Mouse (Mus musculus) adipocyte (in vitro differentiated cells): ENCODE measurements around the gene Cdkal1.

Source experiments
- DNase-seq: peaks from one replicate; pipeline ENCODE4 v3.0.0-alpha.2; 2016; ENCODE audit warnings: low spot score

Gene Cdkal1

DNA sequence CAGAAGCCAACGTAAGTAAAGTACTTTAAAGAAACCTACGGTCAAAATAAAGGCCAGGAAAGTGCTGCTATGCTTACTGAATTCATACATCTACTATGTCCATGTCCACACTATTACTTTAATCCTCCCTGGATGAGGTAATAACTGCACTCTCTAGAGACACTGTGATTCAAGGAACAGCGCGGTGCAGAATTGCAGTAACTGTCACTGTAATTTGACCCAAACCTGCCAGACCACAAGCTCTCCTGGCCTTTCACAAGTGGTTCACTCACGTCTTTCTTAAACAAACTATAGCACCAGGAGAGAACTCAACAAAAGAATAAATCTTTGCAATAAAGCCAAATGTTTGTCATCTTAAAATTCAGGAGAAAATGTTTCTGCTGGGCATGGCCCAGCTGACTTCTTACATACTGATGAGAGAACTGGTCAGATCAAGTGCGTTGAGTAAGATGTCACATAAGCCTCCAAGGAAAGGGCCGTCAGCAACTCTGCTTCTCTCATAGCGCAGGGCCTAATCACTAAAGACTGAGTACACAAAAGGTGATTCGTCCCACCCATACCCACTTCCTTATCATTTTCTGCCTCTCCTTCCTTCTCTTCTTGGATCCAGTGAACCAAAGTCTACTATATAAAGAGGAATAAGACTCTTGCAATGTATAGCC is 504.3 kb downstream of the Cdkal1 start:
- DNase-seq, result no peak

DNA sequence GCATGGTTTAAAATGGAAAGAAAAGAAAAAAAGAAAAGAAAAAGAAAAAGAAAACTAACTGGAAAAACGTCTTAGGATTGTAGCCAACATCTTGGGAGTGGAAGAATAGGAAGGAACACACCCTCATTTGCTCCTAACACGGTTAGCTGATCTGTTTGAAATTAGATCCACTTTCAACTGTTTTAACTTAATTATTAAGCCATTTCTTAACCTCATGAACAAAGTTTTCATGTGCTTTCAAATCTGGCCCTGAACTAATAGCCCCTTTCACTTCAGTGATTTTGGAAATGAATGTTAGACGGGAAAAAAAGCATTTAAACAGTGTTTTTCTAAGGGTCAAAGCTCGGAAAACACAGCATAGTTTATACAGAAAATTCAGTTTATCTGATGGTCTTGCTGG is 505.5 kb downstream of the Cdkal1 start:
- no peak for DNase-seq

DNA sequence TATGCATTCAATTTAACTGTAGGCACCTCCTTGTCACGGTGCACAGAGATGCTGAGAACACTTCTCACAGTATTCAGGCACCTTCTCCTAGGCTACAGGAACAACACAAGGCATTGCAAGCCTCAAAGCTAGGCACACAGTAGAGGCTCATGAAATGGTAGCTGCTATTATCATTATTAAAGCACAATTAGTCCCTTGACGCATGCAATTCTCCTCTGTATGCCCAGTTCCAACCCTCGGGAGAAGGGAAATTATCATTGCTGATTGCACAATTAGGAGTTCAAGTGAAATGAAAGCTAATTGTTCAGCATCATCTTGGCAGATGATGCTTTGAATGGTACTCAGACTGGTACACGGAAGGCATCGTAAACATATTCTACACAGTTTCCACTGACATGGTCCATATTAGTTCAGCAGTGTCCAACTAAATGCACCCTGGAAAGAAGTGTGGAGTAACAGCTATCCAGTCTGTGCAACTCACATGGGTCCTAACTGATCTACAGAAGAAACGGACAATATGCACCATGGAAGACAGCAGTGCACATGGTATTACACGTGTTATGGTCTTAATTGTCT is 506.0 kb downstream of the Cdkal1 start:
- no peak for DNase-seq

DNA sequence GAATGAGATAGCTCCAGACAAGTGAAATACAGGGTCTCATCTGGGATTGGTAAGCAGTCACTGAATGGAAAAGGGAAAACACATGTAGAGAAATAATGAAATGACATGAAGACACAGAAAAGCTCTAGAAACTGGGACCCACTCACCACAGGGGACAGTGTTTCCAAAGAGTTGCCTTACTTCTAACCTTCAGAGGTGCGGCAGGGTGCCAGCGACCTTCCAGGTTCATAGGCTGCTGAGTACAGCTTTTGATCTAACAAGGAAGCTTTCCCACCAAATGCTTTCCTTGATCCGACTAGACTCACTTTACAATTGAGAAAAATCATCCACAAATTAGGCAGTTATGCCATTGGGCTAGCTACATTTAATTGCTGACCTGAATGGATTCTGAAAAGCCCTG is 507.1 kb downstream of the Cdkal1 start:
- no peak for DNase-seq

DNA sequence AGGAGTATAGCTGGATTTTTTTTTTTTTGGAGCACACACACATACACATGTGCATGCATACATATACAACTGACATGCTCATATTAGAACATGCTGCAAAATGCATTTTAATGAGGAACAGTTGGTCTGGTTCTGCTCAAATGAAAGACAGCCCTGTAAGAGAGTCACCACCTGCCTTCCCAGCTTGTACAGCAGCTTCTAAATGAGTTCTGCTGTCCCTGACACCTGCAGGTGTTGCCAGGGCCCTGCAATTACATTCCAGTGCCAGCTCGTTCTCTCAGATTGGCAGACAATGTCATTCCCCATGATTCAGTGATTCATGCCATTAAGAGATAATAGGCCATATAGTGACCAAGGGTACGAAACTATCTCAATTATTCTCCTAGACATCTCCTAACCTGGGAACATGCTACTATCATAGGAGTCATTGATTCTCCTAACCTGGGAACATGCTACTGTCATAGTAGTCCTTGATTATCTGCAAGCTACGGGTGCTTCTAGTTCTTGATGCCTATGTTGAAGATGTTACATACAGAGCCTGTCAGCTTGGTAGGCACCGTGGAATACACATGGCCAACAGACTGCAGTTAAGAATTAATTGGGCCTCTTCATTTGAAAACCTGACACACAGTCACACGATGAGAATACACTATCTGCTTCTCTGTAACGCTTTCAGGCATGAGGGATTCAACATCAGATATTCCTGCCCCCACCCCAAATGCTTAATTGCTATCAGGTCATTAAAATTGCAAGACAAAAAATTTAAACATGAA is 522.6 kb downstream of the Cdkal1 start:
- DNase-seq, result no peak

DNA sequence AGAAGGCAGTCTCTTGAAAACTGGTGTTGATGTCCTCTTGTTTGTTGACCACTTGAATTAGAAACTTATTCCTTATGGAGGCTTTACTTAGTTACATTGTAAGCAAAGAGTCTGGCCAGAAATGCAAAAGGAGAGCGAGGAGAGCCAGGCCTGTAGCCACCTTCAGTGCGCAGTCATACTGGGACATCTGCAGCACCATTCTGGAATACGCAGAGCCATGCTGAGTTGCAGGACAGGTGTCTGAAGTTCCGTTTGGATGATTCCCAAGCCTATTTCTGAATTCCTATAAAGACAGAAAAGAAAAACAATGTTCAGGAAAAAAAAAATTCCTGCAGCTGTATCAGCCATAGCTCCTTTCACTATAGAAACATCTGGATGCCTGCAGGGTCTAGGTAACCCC is 529.5 kb downstream of the Cdkal1 start:
- DNase-seq, result no peak

DNA sequence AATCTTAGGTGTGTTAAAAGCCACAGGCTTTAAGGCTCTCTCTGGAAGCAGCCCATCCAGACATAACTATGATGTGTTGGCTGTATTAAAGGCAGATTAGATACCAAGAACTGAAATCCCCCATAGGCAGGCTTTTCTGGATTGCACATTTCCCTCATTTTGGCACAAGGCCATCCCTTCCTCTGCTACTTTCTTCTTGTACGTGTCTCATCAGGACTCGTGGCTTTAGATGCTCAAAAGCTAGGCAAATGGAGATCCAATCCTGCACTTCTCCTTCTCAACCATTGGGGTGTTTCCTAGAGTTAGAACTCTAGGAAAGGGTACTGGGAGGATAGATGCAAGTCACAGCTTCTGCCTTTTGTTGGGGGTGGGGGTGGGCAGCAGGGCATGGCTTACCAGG is 535.1 kb downstream of the Cdkal1 start:
- no peak for DNase-seq

DNA sequence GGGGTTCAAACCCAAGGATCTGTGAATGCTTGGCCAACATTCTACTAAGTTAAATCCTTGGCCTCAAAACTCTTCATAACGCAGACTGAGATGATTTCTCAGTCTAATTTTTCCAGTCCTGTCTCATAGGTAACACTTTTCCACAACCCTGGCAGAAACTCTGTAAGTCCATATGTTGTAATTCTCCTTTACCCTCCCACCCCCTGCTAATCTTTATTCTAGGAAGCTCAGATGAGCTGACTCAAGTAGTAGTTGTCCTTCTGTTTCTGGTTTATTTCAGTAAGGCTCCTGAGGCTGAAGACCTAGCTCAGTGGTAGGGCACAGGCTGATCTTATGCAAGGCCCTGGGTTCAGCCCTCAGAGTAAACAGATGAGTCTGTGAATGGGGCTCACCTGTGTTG is 537.8 kb downstream of the Cdkal1 start:
- DNase-seq, result no peak

DNA sequence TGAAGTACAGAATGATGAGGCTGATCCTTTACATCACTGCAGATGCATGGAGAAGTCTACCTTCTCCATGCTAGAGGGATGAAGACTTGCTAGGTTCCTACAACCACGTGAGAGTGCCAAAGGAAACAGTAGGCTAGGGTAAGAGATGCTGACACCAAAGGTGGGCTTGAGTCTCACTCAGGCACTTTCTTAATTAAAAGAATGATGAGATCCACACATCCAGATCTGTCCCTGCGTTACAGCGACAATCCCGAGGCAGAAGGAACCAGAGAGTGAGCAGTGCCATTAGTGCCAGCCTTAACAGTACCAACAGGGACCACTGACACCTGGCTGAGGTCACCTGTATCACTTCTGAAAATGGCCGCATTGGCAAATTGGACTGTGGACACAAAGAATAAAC is 539.2 kb downstream of the Cdkal1 start:
- DNase-seq, result no peak

DNA sequence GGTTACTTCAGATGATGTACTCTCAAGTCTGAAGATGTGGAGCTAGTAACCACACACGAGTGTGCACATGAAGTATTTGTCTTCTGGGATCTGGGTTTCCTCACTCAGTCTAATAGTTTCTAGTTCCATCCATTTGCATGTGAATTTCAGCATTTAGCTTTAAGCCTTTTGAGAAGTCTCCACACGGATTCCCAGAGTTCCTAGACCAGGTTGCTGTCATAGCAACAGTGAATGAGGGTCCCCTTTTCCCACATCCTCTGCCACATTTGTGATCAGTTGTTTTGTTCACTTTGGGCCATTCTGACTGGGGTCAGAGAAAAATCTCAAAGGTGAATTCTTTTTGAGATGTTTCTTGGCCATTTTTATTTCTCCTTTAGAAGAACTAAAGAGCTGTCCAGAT is 543.4 kb downstream of the Cdkal1 start:
- no peak for DNase-seq

DNA sequence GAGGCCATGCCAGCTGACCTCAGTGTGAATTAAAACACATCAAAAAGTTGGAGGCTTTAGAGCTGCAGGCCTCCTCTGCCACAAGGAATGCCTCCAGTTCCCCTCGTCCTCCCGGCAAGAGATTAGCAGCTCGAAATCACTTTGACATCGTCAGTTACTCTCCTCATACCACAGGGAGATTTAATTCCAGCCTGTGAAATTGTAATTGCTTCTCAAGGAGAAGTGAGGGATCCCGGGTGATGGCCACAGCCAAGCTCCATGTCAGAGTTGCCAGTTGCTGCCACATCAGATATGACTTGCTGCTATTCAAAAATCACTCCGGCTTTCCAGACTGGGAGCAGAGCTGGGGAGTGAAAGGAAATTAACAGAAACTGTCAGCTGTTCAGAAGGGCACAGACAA is 548.1 kb downstream of the Cdkal1 start:
- no peak for DNase-seq

DNA sequence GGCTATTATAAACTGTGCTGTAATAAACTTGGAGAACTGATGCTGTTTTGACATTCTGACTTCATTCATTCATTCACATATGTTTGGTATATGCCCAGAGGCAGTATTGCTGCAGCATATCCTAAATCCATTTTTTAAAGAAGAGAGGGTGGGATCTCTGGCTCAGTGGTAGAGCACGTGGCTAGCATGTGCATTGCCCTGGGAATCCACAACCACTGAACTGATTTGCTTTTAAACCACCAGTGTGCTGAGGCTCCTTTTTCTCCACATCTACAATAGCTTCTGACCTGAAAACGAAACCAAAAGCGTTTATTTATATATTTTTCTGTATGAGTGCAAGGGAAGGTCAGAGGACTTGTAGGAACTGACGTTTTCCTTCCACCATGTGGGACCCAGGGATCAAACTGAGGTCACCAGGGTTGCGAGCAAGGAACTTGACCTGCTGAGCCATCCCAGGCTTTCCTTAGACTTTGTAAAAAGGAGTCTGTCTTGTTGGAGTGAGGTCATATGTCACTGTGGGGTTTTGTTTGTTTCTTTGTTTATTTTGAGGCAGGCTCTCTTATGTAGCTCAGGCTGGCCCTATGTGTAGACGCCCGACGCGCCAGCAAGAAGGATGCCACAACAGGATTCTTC is 562.8 kb downstream of the Cdkal1 start:
- DNase-seq, result peak; percentile 24

DNA sequence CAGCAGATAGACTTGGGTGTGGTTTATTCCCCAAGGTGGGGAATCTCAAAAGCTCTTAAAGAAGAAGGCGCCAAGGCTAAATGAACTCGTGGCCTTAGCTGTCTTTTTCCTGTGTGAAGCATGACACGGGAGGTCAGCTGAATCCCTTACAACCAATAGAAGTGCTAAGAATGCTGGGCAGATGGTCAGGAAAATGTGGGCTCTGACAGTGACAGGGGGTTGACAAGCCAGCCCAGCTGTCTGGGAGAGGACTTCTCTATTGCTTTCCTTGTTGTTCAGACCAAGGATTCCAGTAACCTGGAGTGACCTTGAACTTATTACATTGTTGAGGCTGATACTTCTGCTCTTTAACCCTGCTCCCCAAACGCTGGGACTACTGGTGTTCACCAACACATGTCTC is 564.9 kb downstream of the Cdkal1 start:
- DNase-seq, result no peak

DNA sequence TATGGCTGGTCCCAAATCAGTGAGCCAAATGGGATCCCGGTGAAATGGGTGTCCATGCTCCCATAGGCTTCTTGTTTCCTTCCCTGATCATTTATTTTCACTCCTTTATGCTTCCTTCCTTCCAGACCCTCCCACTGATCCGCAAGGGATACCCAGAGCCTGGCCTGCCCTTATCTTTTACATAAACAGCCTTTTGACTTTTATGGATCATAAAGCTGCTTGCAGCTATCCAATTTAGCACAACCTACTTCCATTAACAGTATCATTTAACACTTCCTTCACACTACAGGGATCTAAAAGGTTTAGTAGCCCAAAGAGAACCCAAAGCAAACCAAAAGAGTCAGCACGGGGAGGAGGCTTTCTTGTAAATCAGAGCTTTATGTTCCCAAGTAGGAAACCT is 570.4 kb downstream of the Cdkal1 start:
- DNase-seq, result no peak

DNA sequence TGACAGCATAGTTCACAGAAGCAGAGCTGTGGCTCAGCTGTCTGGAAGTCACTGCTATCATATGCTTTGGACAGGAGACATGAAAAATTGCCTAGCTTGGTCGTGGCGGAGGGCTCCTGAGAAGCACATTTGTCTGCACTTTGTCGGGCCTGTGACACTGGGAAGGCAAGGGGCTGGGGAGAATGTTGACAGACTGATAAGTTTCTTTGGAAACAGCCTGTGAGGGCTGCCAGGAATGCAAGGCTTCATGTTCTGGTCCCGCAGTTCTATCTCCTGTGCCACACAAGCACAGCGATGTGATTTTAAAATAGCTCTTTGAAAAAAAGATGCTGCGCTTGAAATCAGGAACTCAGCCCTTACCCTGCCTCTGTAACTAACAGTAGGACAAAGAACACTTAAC is 573.9 kb downstream of the Cdkal1 start:
- DNase-seq, result no peak

DNA sequence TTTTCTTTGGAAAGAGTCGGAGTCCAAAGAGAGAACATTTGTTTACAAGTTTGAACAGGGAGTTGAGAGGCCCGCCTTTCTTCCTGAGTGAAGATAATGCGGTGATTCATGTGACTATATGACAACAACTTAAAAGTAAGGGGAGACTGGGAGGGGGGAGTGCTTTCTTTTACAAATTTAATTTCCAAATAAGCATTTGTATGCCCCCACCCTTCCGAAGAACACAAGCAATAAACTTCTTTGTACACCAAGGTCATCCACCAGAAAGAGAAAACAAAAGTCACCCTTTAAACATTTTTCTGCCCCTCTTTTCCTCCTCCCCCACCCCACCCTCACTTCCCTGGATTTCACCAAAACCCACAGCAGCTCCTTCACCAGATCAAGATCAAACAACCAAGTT is 577.3 kb downstream of the Cdkal1 start:
- no peak for DNase-seq

DNA sequence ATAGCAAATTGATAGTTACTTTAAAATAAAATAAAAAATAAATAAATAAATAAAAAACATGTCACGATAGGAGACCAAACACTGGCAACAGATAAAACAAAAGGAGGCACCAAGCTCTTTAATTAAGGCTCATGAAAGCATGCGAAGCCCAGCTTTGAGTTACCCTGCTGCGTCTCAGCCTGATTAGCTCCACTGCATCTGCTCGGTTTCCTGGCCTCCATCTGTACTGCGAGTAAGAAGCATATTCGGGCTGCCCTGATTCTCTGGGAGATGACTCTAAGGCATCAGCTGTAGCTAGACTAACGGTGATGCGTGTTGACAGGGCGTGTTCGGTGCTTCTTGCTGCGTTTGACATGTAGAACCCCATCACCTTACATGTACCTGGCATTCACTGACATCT is 581.2 kb downstream of the Cdkal1 start:
- no peak for DNase-seq

DNA sequence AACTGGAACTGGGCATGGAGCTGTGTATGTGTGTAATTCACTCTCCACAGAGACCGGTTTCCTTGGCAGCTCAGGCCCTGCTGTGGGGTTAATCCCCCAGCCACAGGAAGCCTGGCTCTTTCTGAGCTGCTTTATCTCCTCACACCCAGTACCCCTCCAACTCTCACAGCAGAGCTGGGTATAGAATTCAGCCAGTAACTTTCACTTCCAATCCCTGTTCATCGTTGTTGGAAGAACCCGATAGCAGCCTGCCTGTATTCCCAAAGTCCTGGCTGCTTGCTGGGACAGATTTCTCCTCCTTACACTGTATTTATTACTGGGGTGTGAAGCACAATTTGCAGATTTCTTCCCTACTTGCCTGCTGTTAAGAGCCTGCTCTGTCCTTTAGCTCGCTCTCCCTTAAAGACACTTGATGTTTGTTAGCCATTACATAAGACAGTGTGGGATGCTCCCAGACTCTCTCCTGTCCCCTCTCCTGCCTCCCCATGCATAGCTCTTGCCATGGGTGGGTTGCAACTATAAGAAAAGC is 581.7 kb downstream of the Cdkal1 start:
- no peak for DNase-seq

DNA sequence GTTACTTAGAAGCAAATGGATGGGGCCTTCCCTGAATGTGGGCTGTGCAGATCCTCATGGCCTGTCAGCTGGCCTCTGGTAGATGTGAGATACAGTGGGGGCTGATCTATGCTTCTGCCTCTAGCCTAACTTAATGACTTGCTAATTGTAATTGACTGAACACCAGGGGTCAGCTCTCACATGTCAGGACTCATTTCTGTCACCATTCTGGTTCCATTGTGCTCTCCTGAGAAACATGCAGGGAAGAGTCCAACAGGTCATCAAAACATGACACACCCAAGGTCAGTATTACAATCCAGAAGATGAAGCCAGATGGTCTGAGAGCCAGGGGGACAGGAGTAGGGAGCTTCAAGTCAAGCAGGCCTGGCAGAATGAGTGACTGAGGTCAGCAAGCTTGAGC is 584.0 kb downstream of the Cdkal1 start:
- no peak for DNase-seq

DNA sequence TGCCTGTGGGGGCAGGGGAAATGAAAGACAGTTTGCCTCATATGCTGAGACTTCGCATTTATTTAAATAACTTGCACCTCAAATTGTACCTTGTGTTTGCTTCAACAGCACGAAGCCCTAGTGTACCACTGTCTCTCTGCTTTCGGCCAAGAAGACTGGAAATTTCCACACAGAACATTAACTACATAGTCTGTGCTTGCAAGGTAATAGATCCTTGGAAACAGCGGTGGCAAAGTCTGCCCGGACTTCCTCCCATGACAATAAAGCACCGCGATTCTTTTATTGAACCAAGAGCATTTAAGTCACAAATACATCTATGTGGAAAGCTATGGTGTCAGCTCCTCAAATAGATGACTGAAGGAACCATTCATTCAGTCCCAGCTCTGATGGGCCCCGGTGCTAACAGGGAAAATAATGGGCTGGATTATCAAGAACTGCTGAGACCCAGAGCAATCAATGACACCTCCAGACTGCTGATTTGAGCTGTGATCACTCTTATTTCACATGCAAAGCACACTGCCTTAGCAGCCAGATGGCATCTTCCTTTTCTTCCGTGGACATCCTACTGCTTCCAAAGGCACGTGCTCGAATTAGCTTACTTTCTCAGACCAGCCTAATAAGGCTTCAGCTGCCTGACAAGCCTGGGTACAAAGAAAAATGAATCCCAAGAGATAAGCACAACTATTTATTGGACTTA is 591.3 kb downstream of the Cdkal1 start:
- DNase-seq, result no peak

DNA sequence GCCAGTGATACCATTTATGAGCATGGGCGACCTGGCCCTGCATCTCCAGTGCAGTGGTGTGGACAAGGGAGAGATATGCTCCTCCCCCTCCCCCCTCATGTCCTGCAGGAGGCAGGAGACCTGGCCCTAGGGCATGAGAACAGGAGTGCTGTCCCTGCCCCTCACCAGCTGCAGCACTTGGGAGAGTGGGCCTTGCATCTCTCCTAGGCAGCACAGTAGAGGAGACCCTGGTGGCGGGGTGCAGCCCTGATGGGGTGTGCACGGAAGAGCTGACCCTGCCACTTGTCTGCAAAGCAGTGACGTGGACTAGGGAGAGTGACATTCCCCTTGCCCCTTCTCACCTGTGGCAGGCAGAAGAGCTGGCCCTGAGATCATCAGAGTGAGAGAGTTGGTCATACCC is 593.3 kb downstream of the Cdkal1 start:
- no peak for DNase-seq

DNA sequence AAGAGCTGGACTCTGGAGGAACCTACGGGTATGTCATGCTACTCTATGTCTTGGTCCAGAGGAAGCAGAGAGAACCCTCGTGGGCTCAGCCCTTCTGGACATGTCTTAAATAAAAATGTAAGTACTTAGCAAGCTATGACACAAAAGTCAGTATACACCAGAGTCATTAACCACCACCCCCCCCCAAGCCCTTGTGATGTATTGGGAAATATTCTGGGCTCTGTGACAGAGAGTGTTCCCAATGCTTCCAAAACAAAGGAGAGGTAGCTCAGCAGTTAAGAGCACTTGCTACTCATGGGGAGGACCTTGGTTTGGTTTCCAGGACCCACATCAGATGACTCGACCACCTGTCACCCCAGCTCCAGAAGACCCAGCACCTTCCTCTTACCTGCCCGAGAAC is 606.9 kb downstream of the Cdkal1 start:
- DNase-seq, result peak; percentile 83
